Comparison of ENCODE assay signal across 26 mouse cellular contexts in genomic region chr2:14388856-14389255, GRCm38 (mm10). TPM values are rescaled to one million over a fixed set of nuclear protein-coding genes. Genes with fewer than 3 reads are reported as not detected.
DNase-seq lines count a peak whose midpoint lies in the region; ATAC-seq and TF ChIP-seq lines count a peak whose summit lies in the region.
"Had no signal": no experiment of that assay in that cellular context is flagged by ENCODE, and none has a peak within 500 bp of the region (broad histone marks: within the 10 kb centered on the region; RNA-seq: fewer than 3 reads in every experiment).

No protein-coding gene starts in this region.

- no peak overlapping the region for H3K4me2 ChIP-seq in forebrain, embryonic 11.5 days (ENCODE audit: low read depth, low read length, severe bottlenecking)
- H3K4me2 ChIP-seq in midbrain, embryonic 14.5 days (ENCODE audit: low read length), result peak overlapping the region; percentile 21; the same call in 1 of the 2 replicates
- H3K4me2 ChIP-seq: forebrain, embryonic 15.5 days; limb, embryonic 15.5 days; lung, embryonic 15.5 days; neural tube, embryonic 13.5 days had no signal

- H3K4me1 ChIP-seq in forebrain, embryonic 10.5 days, result 0 out of 2 replicates have a peak, but pooled peaks cover 4% of the 10 kb centered on the region
- no peaks in the 10 kb centered on the region for H3K4me1 ChIP-seq in forebrain, embryonic 11.5 days (replicated peaks; ENCODE audit: control insufficient read depth, insufficient read depth, low read length)
- peaks cover 3% of the 10 kb centered on the region; the same call in 1 of the 2 replicates for H3K4me1 ChIP-seq in midbrain, embryonic 14.5 days (ENCODE audit: control insufficient read depth, insufficient read depth, low read length)
- H3K4me1 ChIP-seq: forebrain, embryonic 15.5 days; limb, embryonic 15.5 days; lung, embryonic 15.5 days had no signal

- H3K27me3 ChIP-seq in forebrain, embryonic 10.5 days (ENCODE audit: poor library complexity, severe bottlenecking), result no peaks in the 10 kb centered on the region
- H3K27me3 ChIP-seq in forebrain, embryonic 11.5 days (ENCODE audit: control insufficient read depth, insufficient read depth, low read length), result no peaks in the 10 kb centered on the region
- no peaks in the 10 kb centered on the region for H3K27me3 ChIP-seq in midbrain, embryonic 14.5 days (ENCODE audit: control insufficient read depth, insufficient read depth, low read length)
- H3K27me3 ChIP-seq: forebrain, embryonic 15.5 days; limb, embryonic 15.5 days; lung, embryonic 15.5 days; neural tube, embryonic 13.5 days; Patski had no signal

- 68% methylated on average over 1 of the region's 1 CpGs for WGBS in forebrain, embryonic 10.5 days
- 80% methylated on average over 1 of the region's 1 CpGs for WGBS in forebrain, embryonic 11.5 days
- WGBS in midbrain, embryonic 14.5 days, result 57% methylated on average over 1 of the region's 1 CpGs

- H3K9ac ChIP-seq in forebrain, embryonic 11.5 days (ENCODE audit: low read length), result no peak overlapping the region
- H3K9ac ChIP-seq in midbrain, embryonic 14.5 days (replicated peaks; ENCODE audit: low read length), result no peak overlapping the region
- H3K9ac ChIP-seq: forebrain, embryonic 15.5 days; limb, embryonic 15.5 days; liver, embryonic 14.5 days; lung, embryonic 15.5 days; neural tube, embryonic 13.5 days had no signal

- no peak for ATAC-seq in forebrain, embryonic 11.5 days (replicated peaks; ENCODE audit: low FRiP score)
- ATAC-seq in midbrain, embryonic 14.5 days (ENCODE audit: low FRiP score, low TSS enrichment), result no peak
- ATAC-seq: CD4-positive, CD25-positive, alpha-beta regulatory T cell, adult 4 months; forebrain, embryonic 15.5 days; Patski had no signal

- H3K9me3 ChIP-seq in forebrain, embryonic 10.5 days, result no peaks in the 10 kb centered on the region
- H3K9me3 ChIP-seq in forebrain, embryonic 11.5 days (ENCODE audit: control insufficient read depth, low read length), result no peaks in the 10 kb centered on the region
- no peaks in the 10 kb centered on the region for H3K9me3 ChIP-seq in midbrain, embryonic 14.5 days (ENCODE audit: control insufficient read depth, low read length)
- H3K9me3 ChIP-seq: forebrain, embryonic 15.5 days; limb, embryonic 15.5 days; lung, embryonic 15.5 days; neural tube, embryonic 13.5 days had no signal

- H3K36me3 ChIP-seq in forebrain, embryonic 10.5 days (replicated peaks), result no peaks in the 10 kb centered on the region
- H3K36me3 ChIP-seq in forebrain, embryonic 11.5 days (ENCODE audit: control insufficient read depth, insufficient read depth, low read length), result no peaks in the 10 kb centered on the region
- H3K36me3 ChIP-seq in midbrain, embryonic 14.5 days (ENCODE audit: control insufficient read depth, insufficient read depth, low read length), result no peaks in the 10 kb centered on the region
- H3K36me3 ChIP-seq: forebrain, embryonic 15.5 days; limb, embryonic 15.5 days; lung, embryonic 15.5 days; neural tube, embryonic 13.5 days had no signal

- TF ChIP-seq CTCF in layer of hippocampus, adult 2 months (conservative IDR thresholded peaks at IDR 0.05), result no peak

- no peak for DNase-seq in forebrain, embryonic 10.5 days (ENCODE audit: extremely low spot score, low spot score)
- no peak for DNase-seq in forebrain, embryonic 11.5 days (ENCODE audit: low spot score)
- no peak for DNase-seq in layer of hippocampus, adult 2 months (ENCODE audit: low spot score in 2 of 2)
- no peak for DNase-seq in layer of hippocampus, postnatal 10 days (ENCODE audit: low spot score in 2 of 2)
- DNase-seq in NIH3T3 (ENCODE audit: low read depth) (peak; percentile 2), MN1 (ENCODE audit: low spot score) (no peak)
- DNase-seq in midbrain, embryonic 14.5 days, result no peak
- DNase-seq: cerebellum, adult 11 months; cerebellum, postnatal 10 days; embryo, embryonic 11 days; gastrocnemius, postnatal 14 days; heart, adult 2 months; kidney, adult 2 months; kidney, postnatal 10 days; lung, postnatal 4 days had no signal

- peak overlapping the region; percentile 44; the same call in 1 of the 2 replicates for H3K27ac ChIP-seq in forebrain, embryonic 10.5 days
- no peak overlapping the region for H3K27ac ChIP-seq in forebrain, embryonic 11.5 days (ENCODE audit: low read depth, low read length)
- peak overlapping the region; percentile 81 for H3K27ac ChIP-seq in layer of hippocampus, adult 2 months
- no peak overlapping the region for H3K27ac ChIP-seq in midbrain, embryonic 14.5 days (replicated peaks; ENCODE audit: low read depth, low read length)
- H3K27ac ChIP-seq: forebrain, embryonic 15.5 days; heart, adult 2 months; limb, embryonic 15.5 days; liver, embryonic 14.5 days; lung, embryonic 15.5 days; neural tube, embryonic 13.5 days had no signal

- no peak overlapping the region for H3K4me3 ChIP-seq in forebrain, embryonic 10.5 days
- H3K4me3 ChIP-seq in forebrain, embryonic 11.5 days (ENCODE audit: low read depth, low read length), result no peak overlapping the region
- H3K4me3 ChIP-seq in layer of hippocampus, adult 2 months, result peak overlapping the region; percentile 30
- H3K4me3 ChIP-seq in midbrain, embryonic 14.5 days (replicated peaks; ENCODE audit: low read depth, low read length), result no peak overlapping the region
- H3K4me3 ChIP-seq: forebrain, embryonic 15.5 days; heart, adult 2 months; limb, embryonic 15.5 days; lung, embryonic 15.5 days; myocyte; neural tube, embryonic 13.5 days had no signal

RNA-seq across cellular contexts. Expression of gene Slc39a12, which starts 0.7 kb away (rescaled TPM):
- 0.22 and 0.41 TPM in 2 replicates for polyA plus RNA-seq in forebrain, embryonic 10.5 days (2016; fragmentation: Nextera tagmentation; extraction: Ambion mirVana)
- polyA plus RNA-seq in forebrain, embryonic 11.5 days (2014; fragmentation: Nextera tagmentation; extraction: Ambion mirVana), result 0.23 and 0.67 TPM in 2 replicates
- total RNA-seq in layer of hippocampus, adult 2 months (2021), result 10 to 100 TPM; 36.4 to 38.8 TPM
- total RNA-seq in layer of hippocampus, postnatal 10 days (2021), result 10 to 100 TPM; 28.1 to 31.1 TPM
- polyA plus RNA-seq in midbrain, embryonic 14.5 days (2014; fragmentation: Nextera tagmentation; extraction: Ambion mirVana), result 2.8 and 3.1 TPM in 2 replicates
- total RNA-seq: megakaryocyte-erythroid progenitor cell, adult 5-6 weeks had no signal
- polyA plus RNA-seq: CD4-positive, CD25-positive, alpha-beta regulatory T cell, adult 4 months; heart, adult 2 months; heart, embryonic 14.5 days; intestine, embryonic 14.5 days; lung, embryonic 15.5 days had no signal

Comparison
In these comparisons a context has a peak if more than half of its experiments do, and no peak if none do; other contexts are left out.
1. H3K27ac ChIP-seq: peak in forebrain, embryonic 10.5 days (single experiment) and layer of hippocampus, adult 2 months (single experiment); none in forebrain, embryonic 11.5 days (single experiment) and midbrain, embryonic 14.5 days (single experiment).